Mouse (Mus musculus) olfactory bulb, adult 2 months (tissue): ENCODE results near the gene Cyb561d2. TPM values are rescaled to one million over a fixed set of nuclear protein-coding genes. Genes with fewer than 3 reads are reported as not detected.

Source experiments
- H3K27ac ChIP-seq: fragments of 200-500 bp; 2 replicates; pipeline ENCODE4 v1.5.1; 2012; ENCODE audit warnings: low read depth, low read length; ENCODE audit not compliant: insufficient read depth
- H3K4me1 ChIP-seq: fragments of 200-500 bp; 2 replicates; pipeline ENCODE4 v1.6.1; 2012; ENCODE audit warnings: low read length; ENCODE audit not compliant: control insufficient read depth, insufficient read depth
- H3K4me3 ChIP-seq: fragments of 200-500 bp; 2 replicates; pipeline ENCODE4 v1.5.1; 2012; ENCODE audit warnings: mild to moderate bottlenecking, low read depth, low read length, moderate library complexity; ENCODE audit not compliant: insufficient read depth
- CTCF ChIP-seq: fragments of 200-500 bp; IDR thresholded peaks from 2 replicates; pipeline ENCODE4 v1.5.1; 2012; ENCODE audit warnings: low read depth, mild to moderate bottlenecking, low read length, moderate library complexity; ENCODE audit not compliant: insufficient read depth
- POLR2A ChIP-seq: fragments of 200-500 bp; IDR thresholded peaks from 2 replicates; pipeline ENCODE4 v1.6.1; 2012; ENCODE audit warnings: mild to moderate bottlenecking, low read depth, low read length, moderate library complexity; ENCODE audit not compliant: insufficient read depth
- WGBS: fragments of 180-500 bp; shearing (Covaris S2); methylation state at CpG from one replicate; pipeline ENCODE4 v1.1.7; 2018; 5-methylcytosine and 5-hydroxymethylcytosine counted together
- polyA plus RNA-seq: library from polyadenylated mRNA; stranded (reverse); fragments of >200 nt; gene quantifications from 2 replicates; pipeline ENCODE4 v1.2.4, GENCODE M21; 2012; ENCODE audit warnings: low replicate concordance; ENCODE audit not compliant: missing spikeins, insufficient read depth, insufficient read length

Gene Cyb561d2
- polyA plus RNA-seq, 1 experiment: not detected

- 81% methylated on average over 12 of the region's 12 CpGs for WGBS
- H3K27ac ChIP-seq: no peak overlapping the region
- TF ChIP-seq CTCF (no peak), POLR2A (no peak)
- peaks cover 37% of the 10 kb centered on the region for H3K4me1 ChIP-seq
- no peak overlapping the region for H3K4me3 ChIP-seq
Measured at GRCm38 (mm10) chr9:107502131-107502846, 39.7 kb downstream of the Cyb561d2 start.

- Histone ChIP-seq H3K27ac (no peak overlapping the region), H3K4me1 (peaks cover 23% of the 10 kb centered on the region), H3K4me3 (no peak overlapping the region)
- TF ChIP-seq CTCF: no peak
- TF ChIP-seq POLR2A: no peak
- WGBS: 92% methylated on average over 3 of the region's 3 CpGs
Measured at GRCm38 (mm10) chr9:107500708-107501286, 41.2 kb downstream of the Cyb561d2 start.

DNA sequence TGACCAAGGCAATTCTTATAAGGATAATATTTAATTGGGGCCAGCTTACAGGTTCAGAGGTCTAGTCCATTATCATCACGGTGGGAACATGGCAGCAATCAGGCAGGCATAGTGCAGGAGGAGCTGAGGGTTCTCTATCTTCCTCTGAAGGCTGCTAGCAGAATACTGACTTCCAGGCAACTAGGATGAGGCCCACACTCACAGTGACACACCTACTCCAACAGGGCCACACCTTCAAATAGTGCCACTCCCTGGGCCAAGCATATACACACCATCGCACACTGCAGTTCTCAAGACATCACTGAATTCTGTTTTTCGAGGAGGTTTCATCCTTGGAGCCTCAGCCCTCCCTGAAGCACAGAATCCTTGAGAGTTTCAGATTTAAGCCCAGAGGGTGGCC is 45.6 kb downstream of the Cyb561d2 start:
- TF ChIP-seq POLR2A: no peak
- TF ChIP-seq CTCF: no peak
- no peak overlapping the region for H3K4me3 ChIP-seq
- H3K27ac ChIP-seq: no peak overlapping the region
- 94% methylated on average over 3 of the region's 3 CpGs for WGBS
- H3K4me1 ChIP-seq: no peaks in the 10 kb centered on the region

DNA sequence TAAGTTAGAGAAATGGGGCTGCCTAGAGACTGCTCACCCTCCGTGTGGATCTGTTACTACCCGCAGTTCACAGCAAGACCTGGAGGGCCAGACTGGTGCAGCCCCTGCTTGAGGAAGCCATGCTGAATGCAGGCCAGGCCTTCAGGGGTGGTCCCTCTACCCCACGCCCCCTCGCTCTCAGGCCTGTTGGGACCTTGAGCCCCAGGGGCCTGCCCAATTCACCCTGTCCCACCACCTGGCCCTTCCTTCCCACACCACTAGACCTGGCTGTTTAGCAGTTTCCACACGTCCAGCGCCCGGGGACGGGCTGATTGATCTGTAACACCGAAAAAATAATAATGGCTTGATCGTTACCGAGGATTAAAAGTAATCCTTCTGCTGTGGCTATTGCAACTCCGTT is 47.8 kb downstream of the Cyb561d2 start:
- TF ChIP-seq CTCF (no peak), POLR2A (no peak)
- no peak overlapping the region for H3K4me3 ChIP-seq
- H3K27ac ChIP-seq: no peak overlapping the region
- H3K4me1 ChIP-seq: no peaks in the 10 kb centered on the region
- WGBS: 75% methylated on average over 12 of the region's 12 CpGs

DNA sequence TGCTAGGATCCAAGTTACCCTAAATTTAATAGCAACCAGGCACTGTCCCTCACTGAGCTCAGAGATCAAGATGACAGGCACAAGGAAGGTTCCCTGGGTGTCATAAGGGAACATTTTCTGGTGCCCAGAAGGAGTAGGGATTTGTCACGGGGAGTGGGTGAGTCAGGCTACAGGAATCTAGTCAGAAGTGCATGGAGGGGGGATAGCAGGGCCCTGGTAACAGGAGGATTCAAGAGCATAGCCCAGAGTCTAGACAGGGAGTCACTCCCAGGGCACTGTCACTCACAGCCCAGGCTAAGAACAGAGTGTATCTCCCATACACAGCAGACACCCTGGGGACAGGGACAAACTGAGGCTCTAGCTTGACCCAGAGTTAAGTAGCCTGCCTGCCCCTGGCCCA is 48.5 kb downstream of the Cyb561d2 start:
- no peak overlapping the region for H3K4me3 ChIP-seq
- no peak overlapping the region for H3K27ac ChIP-seq
- no peak for TF ChIP-seq POLR2A
- TF ChIP-seq CTCF: no peak
- 63% methylated on average over 1 of the region's 1 CpGs for WGBS
- no peaks in the 10 kb centered on the region for H3K4me1 ChIP-seq

GRCm38 (mm10) chr9:107490625-107491024 is 51.4 kb downstream of the Cyb561d2 start:
- 77% methylated on average over 6 of the region's 6 CpGs for WGBS

GRCm38 (mm10) chr9:107490146-107490545 is 51.8 kb downstream of the Cyb561d2 start:
- Histone ChIP-seq H3K4me1 (peaks cover 4% of the 10 kb centered on the region; the same call in 1 of the 2 replicates), H3K27ac (no peak overlapping the region), H3K4me3 (no peak overlapping the region)
- no peak for TF ChIP-seq CTCF
- no peak for TF ChIP-seq POLR2A
- WGBS: 41% methylated on average over 8 of the region's 8 CpGs

More at GRCm38 (mm10) chr9:107490625-107491024, 51.4 kb downstream of the Cyb561d2 start:
- no peak overlapping the region for H3K4me3 ChIP-seq
- H3K27ac ChIP-seq: no peak overlapping the region
- no peak for TF ChIP-seq POLR2A
- no peak for TF ChIP-seq CTCF
- peaks cover 4% of the 10 kb centered on the region; the same call in 1 of the 2 replicates for H3K4me1 ChIP-seq

Other genes starting within 250 kb of the Cyb561d2 start
- gene Cish, start 246.2 kb downstream of the Cyb561d2 start, polyA plus RNA-seq: not detected in 2 replicates
- gene Hemk1, start 203.8 kb downstream of the Cyb561d2 start, polyA plus RNA-seq: not detected in 2 replicates
- not detected in 2 replicates for gene 6430571L13Rik, start 201.6 kb downstream of the Cyb561d2 start, polyA plus RNA-seq
- not detected in 2 replicates for gene Cacna2d2, start 142.6 kb downstream of the Cyb561d2 start, polyA plus RNA-seq
- gene Tmem115, start 8.2 kb downstream of the Cyb561d2 start, polyA plus RNA-seq: not detected in 2 replicates
- not detected in 2 replicates for gene Nprl2, start within 50 bp of the Cyb561d2 start, polyA plus RNA-seq
- gene Zmynd10, start 5.1 kb upstream of the Cyb561d2 start, polyA plus RNA-seq: not detected in 2 replicates
- gene Rassf1, start 9.4 kb upstream of the Cyb561d2 start, polyA plus RNA-seq: not detected in 2 replicates
- gene Tusc2, start 21.1 kb upstream of the Cyb561d2 start, polyA plus RNA-seq: not detected in 2 replicates
- not detected in 2 replicates for gene Hyal2, start 25.8 kb upstream of the Cyb561d2 start, polyA plus RNA-seq
- gene Hyal1, start 34.7 kb upstream of the Cyb561d2 start, polyA plus RNA-seq: not detected in 2 replicates
- not detected in 2 replicates for gene Naa80, start 36.7 kb upstream of the Cyb561d2 start, polyA plus RNA-seq
- not detected in 2 replicates for gene Hyal3, start 38.6 kb upstream of the Cyb561d2 start, polyA plus RNA-seq
- gene Ifrd2, start 45.4 kb upstream of the Cyb561d2 start, polyA plus RNA-seq: not detected in 2 replicates
- not detected in 2 replicates for gene Sema3b, start 67.0 kb upstream of the Cyb561d2 start, polyA plus RNA-seq
- 1,429 TPM in 1 of 2 replicates, not detected in the other for gene Gnai2, start 93.2 kb upstream of the Cyb561d2 start, polyA plus RNA-seq
- gene Slc38a3, start 127.3 kb upstream of the Cyb561d2 start, polyA plus RNA-seq: not detected in 2 replicates
- gene Gnat1, start 137.5 kb upstream of the Cyb561d2 start, polyA plus RNA-seq: not detected in 2 replicates
- not detected in 2 replicates for gene Sema3f, start 168.3 kb upstream of the Cyb561d2 start, polyA plus RNA-seq
- 401 and 773 TPM in 2 replicates for gene Rbm5, start 228.8 kb upstream of the Cyb561d2 start, polyA plus RNA-seq